Mouse (Mus musculus): ENCODE data around the gene Rsl24d1.
"Not testable (repeated sequence)": the region's sequence is repeated elsewhere in the genome, so short reads cannot be mapped to it uniquely, and the experiment has no call there.

Gene Rsl24d1

DNA sequence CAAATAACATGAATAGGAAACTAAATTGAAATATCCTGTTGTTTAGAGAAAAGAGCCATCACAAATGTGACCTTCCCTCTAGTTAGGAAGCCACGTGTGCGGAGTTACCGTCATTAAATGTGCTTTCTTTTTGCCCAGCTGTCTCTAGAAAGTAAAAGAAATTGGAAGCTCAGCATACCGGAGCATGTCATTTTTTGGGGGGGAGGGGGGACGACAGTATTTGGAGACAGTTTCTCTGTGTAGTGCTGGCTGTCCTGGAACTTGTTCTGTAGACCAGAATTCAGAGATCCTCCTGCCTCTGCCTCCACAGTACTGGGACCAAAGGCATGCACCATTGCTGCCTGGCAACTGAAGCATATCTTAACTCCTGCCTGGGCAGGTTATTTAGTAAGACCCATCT, 11.7 kb upstream of the Rsl24d1 start, which contains the start of gene Khdc3:
TSS of gene Khdc3 (plus strand) at position 301 of the 400 bp plus-strand sequence.
- no peak for DNase-seq (ENCODE audit: extremely low spot score, low spot score)

GRCm38 (mm10) chr9:73102181-73102580, 11.0 kb upstream of the Rsl24d1 start, which contains the start of gene Gm20509:
TSS of gene Gm20509 (plus strand) at chr9:73102470.
- no peak for DNase-seq (ENCODE audit: extremely low spot score, low spot score)

- peak; percentile 64 for DNase-seq (ENCODE audit: extremely low spot score, low spot score)
These were observed 9.9 kb upstream of the Rsl24d1 start for GRCm38 (mm10) chr9:73103159-73103879.

DNA sequence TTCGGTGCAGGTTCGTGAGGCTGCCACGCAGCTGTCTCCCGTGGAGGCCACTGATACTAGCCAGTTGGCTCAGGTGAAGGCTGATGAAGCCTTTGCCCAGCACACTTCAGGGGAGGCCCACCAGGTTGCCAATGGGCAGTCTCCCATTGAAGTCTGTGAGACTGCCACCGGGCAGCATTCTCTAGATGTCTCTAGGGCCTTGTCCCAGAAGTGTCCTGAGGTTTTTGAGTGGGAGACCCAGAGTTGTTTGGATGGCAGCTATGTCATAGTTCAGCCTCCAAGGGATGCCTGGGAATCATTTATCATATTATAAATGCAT, 9.4 kb upstream of the Rsl24d1 start:
- DNase-seq (ENCODE audit: extremely low spot score, low spot score) = no peak

GRCm38 (mm10) chr9:73105141-73105540, 8.1 kb upstream of the Rsl24d1 start:
- DNase-seq (ENCODE audit: extremely low spot score, low spot score) = no peak

GRCm38 (mm10) chr9:73105771-73106170, 7.5 kb upstream of the Rsl24d1 start:
- DNase-seq (ENCODE audit: extremely low spot score, low spot score) = no peak

GRCm38 (mm10) chr9:73116704-73117103, 3.5 kb downstream of the Rsl24d1 start:
- DNase-seq (ENCODE audit: extremely low spot score, low spot score) = not testable (repeated sequence)

DNA sequence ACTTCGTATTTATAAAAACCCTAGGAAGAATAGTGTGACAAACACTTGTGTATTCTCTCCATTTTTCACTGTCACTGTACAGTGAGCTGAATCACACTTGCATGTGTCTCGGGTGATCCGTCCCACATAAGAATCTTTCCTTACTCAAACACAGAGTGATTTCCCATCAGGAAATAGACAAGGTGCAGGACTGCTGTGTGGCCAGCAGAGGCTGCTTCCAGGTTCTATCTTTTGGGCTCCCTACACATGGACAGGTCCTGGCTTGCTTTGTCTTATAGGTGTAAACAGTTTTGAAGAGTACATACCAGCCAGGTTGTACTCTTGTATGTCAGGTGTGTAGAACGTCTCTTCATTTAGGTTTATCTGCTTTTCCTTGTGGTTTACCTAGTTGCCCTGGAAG, 4.8 kb downstream of the Rsl24d1 start:
- DNase-seq (ENCODE audit: extremely low spot score, low spot score) = no peak

DNA sequence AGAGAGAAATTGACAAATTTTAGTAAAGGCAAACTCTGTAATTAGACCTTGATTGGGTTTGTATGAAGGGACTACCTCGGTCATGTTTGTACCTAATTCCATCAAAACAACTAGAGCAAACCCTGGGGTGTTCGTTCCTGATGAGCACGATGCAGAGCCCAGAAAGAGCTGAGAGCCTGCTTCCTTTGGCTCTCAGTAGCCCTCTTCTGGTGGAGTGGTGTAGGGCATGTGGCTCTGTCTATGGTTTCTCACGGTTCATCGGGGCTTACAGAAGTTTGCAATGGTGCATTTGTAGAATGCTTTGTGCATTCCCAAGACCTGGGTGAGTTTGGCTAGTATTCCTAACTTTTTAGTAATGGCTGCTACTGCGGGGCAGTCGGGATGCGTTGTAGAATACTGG, 8.5 kb downstream of the Rsl24d1 start:
- no peak for DNase-seq (ENCODE audit: extremely low spot score, low spot score)

DNA sequence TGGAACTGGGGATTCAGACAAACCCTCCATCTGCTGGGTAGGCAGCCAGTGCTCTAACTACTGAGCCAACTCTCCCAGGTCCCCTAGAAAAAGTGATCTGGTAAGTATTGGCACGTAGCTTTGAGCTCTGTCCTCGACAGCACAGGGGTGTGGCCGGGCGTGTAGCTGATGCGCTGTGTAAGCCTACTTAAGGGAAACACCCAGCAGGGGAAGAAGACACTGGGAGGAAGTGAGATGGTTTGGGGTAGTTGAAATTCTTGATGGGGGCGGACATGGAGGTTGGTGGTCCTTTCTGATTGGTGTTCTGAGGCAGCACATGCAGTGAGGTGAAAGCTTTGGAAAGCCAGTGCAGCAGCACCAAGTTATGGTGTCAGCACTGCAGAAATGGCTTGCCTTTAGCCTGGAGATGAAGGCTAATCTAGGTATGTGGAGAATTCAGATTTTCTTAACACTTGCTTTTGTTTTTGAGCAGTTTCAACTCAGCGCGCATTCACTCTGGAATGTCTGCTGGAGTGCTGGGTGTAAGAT, 11.9 kb downstream of the Rsl24d1 start:
- no peak for DNase-seq (ENCODE audit: extremely low spot score, low spot score)

- no peak for DNase-seq (ENCODE audit: extremely low spot score, low spot score)
These were observed 14.2 kb downstream of the Rsl24d1 start for GRCm38 (mm10) chr9:73127457-73127856.

- DNase-seq (ENCODE audit: extremely low spot score, low spot score) = no peak
These were observed 16.6 kb downstream of the Rsl24d1 start for GRCm38 (mm10) chr9:73129875-73130274.

DNA sequence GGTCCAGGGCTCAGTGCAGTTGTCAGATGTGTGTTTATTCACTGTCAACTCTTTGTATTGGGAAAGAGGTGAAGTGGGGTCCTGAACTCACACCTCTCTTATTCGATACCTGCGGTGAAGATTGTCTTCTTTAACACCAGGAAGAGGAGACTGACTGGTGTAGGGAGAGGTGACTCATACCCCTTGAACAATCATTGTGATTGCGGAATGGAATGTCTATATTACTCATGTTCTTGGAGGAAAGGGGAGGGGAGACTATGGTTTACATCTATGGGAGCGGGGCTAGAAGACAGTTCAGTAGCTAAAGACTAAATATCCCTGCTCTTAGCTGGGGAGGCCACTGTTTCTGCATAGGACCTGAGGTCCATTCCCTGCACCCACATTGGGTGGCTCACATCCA, 17.3 kb downstream of the Rsl24d1 start:
- no peak for DNase-seq (ENCODE audit: extremely low spot score, low spot score)

DNA sequence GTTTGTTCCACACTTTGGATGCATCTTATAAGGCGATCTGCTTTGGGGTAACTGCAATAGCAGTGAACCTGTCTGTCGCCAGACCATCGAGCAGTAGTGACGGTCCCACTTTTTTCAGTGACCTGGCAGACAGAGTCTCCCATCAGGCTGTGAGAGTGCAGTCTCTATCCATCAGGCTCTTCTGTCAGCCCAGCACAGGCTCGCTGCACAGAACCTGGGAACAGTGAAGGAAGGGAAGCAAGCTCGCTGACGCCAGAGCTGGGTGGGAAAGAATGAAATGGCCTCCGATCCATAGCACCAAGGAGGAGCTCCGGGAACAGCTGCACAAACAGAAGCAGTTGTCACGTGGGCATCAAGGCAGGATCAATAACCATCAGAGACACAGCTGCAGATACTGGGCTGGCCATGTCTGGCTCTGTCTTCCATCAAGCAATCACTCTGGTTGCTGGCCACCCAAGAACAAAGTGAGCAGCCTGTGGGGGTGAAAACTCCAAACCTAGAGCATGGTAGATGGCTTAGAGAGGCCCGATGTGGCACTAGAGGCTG, 24.2 kb downstream of the Rsl24d1 start:
- no peak for DNase-seq (ENCODE audit: extremely low spot score, low spot score)

GRCm38 (mm10) chr9:73154347-73154746, 41.1 kb downstream of the Rsl24d1 start:
- DNase-seq (ENCODE audit: extremely low spot score, low spot score) = no peak

- DNase-seq (ENCODE audit: extremely low spot score, low spot score) = no peak
These were observed 44.7 kb downstream of the Rsl24d1 start for GRCm38 (mm10) chr9:73157968-73158367.

- no peak for DNase-seq (ENCODE audit: extremely low spot score, low spot score)
These were observed 46.0 kb downstream of the Rsl24d1 start for GRCm38 (mm10) chr9:73159265-73159664.

DNA sequence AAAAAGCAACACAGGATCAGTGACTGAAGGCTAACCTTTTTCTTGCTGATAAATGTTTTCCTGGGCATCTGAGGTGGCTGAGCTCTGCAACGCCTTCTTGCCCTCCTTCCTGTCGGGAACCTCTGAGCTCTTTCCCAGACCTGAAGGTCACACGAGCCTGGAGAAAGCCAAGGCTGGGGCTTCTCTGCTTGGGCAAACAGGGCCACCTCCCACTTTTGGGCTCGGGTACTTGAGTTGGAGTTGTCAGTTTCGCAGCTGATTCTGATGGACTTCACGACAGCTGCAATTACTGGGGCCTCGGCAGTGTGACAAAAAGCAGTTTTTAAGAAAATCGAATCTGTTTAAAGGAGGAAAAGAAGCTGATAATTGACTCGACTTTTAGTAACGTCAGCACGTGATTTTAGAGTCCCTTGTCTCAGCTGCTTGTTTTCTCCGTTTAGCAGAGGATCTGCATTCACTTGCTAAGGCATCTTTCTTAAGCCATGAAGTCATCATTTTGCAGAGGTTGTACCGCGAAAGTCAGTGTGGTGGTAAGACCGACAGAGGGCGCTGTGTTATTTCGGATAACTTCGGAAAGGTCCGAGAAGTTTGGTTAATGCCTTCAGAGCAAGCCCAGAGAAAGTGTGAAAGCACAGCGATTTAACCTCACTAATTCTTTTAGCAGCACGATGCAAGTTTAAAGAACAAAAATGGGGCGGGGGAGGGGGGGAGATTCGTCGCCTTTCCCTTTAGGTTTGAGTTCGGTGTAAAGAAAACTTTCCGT, 49.5 kb downstream of the Rsl24d1 start:
- DNase-seq (ENCODE audit: extremely low spot score, low spot score) = peak; percentile 88

- no peak for DNase-seq (ENCODE audit: extremely low spot score, low spot score)
These were observed 52.4 kb downstream of the Rsl24d1 start for GRCm38 (mm10) chr9:73165631-73166030.

Measured in neural tube, embryonic 10.5 days (tissue).